Mouse (Mus musculus) gastrocnemius, adult 2 months (tissue): ENCODE data around the gene Fut4. TPM values are rescaled to one million over a fixed set of nuclear protein-coding genes. Genes with fewer than 3 reads are reported as not detected.

Experiments
- DNase-seq: peaks from one replicate; pipeline ENCODE4 v3.0.0; 2022
- H3K27ac ChIP-seq: fragments of 200-600 bp; 2 replicates; pipeline ENCODE4 v1.8.1; 2022; ENCODE audit warnings: mild to moderate bottlenecking
- H3K4me3 ChIP-seq: fragments of 200-600 bp; 2 replicates; pipeline ENCODE4 v1.8.1; 2022; ENCODE audit warnings: mild to moderate bottlenecking, moderate library complexity
- CTCF ChIP-seq: fragments of 200-600 bp; IDR thresholded peaks from 2 replicates; pipeline ENCODE4 v1.8.1; 2022; ENCODE audit warnings: antibody characterized with exemption, mild to moderate bottlenecking, moderate library complexity
- intact Hi-C: fragments of 180-260 bp; cut with DNase I; formaldehyde crosslinking; loops from one replicate; pipeline ENCODE4 v1.15.1; 2025
- long read RNA-seq, 2 experiments: library from polyadenylated mRNA; stranded (forward); transcript quantifications; one replicate each; pipeline ENCODE4 v2.0.0; 2021
- total RNA-seq, 2 experiments: library from RNA; stranded (reverse); gene quantifications; 2 replicates each; pipeline ENCODE4 v1.2.3; 2021

Fut4 gene
- under 1 TPM; 0.20 to 0.28 TPM for total RNA-seq
- long read RNA-seq, experiment 1, result 0 reads
- long read RNA-seq, experiment 2, result 0 reads

DNA sequence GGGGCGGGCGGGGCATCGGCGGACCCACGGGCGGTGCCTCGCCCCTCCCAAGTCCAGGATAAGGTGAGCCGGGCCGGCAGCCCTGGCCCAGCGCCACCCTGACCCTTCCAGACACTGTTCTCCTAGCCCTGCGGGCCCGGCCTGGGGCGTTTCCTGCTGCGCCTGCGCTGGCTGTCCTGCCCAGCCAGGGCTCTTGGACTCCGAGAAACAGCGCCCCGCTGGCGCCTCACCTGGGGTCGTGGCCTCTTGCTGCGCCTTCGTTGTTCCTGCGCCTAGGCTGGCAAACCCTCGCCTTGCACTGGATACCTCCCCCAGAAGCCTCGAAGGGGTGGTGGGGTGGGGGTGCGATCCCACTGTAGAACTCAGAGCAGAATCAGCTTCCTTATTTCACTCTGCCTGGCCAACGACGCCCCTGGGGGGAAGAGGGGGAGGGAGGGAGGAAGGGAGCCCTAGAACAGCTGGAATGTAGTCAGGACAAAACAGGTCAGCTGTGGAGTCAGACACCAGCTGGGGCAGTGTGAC is at the start of gene Fut4:
Gene Fut4 (minus strand): TSS at position 393 of the 522 bp plus-strand sequence.
- intact Hi-C loops, result no loop called here
- peak within 1 kb of the TSS; percentile 76 for H3K4me3 ChIP-seq
- H3K27ac ChIP-seq, result peak within 1 kb of the TSS; percentile 66
- DNase-seq, result peak; percentile 70
- TF ChIP-seq CTCF, result no peak

DNA sequence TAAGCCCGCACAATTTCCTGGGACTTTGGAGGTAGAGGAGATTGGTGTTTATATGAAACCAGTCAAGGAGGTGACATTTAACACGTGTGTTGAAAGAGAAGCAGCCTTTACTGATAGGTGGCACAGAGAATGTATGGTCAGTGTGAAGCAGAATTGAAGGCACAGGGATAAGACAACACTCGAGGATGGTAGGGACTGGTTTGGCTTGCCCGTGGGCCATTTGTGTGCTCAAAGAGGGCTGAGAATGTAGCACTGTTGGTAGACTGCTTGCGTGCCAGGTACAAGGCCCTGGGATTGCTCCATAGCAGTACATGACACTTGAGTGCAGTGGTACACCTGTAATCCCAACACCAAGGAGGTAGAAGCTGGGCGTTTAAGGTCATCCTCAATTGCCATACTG is 35.2 kb upstream of the Fut4 start:
- Histone ChIP-seq H3K27ac (no peak overlapping the region), H3K4me3 (no peak overlapping the region)
- DNase-seq, result no peak
- intact Hi-C loops, result loop anchor here (5.0 to 10.0 kb wide), 2 partner anchors 285 to 963 kb away; partner anchors contain the start of genes Cep57, Cwc15, Fam76b and Kdm4d
- TF ChIP-seq CTCF, result no peak

DNA sequence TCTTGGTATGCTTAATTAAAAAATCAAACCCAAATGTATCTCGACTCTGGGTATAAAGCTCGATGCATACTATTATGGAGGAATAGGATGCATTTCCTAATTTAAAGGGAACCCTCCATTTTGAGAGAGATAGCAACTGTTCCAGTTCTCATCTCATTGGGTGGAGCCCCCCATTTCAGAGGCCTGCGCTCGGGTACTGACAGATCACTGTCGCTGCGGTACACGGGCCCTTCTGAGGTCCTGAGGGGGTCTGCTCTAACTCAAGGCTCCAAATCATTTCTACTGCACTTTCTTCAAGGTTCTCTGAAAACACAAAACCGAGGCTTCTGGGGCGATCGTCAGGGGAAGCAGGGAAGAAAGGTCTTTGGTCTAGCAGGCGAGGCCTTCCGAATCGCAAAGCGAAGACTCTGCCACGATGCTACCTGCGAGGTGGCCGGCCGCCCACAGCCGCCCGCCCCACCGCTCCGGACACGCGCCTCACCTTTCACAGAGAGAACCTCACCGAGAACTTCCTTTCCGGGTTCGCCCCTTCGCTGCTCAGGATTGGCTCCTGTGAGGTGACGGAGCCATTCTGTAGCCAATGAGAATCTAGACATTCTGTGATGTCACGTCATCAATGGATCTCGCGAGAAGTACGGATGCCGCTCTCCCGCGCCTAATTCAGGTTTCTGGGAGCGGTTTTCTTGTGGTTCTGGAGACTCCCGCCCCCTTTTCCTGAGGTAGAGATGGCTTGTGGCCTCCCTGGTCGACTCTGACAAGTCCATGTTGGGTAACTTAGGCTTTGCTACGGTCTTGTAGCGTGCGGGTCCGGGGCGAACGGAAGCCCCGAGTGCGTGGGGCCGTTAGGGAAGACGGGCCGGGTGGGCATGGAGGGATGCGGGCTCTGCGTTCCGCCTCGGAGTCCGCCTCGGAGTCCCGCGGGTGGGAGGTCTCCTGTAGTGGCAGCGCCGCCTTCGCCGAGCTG is 32.1 kb upstream of the Fut4 start, which contains the start of the genes Mre11a and Ankrd49:
Gene Mre11a (plus strand): TSS at position 616 of the 964 bp plus-strand sequence.
Gene Ankrd49 (minus strand): TSS at position 818 of the 964 bp plus-strand sequence.
- Histone ChIP-seq H3K4me3 (peak within 1 kb of the TSS; percentile 76), H3K27ac (peak within 1 kb of the TSS; percentile 97)
- no peak for TF ChIP-seq CTCF
- intact Hi-C loops, result loop anchor here (5.0 to 10.0 kb wide), 2 partner anchors 282 to 960 kb away; partner anchors contain the start of genes Cep57, Cwc15, Fam76b and Kdm4d
- peak; percentile 92 for DNase-seq

DNA sequence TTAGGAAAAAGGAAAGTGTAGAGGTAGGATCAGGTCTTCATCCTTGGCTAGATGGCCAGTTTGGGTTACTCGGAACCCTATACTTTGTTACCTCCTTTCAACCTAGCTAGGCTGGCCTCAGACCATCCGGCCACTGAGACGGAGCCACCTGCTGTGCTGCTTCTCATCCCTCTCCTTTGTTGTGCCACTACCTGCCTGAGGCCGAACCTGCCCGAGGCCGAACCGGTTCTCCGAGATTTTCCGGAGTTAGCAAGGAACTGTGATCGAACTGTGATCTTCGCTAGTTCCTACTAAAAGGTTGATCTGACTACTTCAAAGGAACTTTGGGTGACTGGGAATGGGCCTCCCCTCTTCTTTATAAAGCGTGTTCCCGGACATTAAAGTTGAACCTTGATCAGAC is 26.1 kb upstream of the Fut4 start:
- H3K4me3 ChIP-seq, result no peak overlapping the region
- no peak overlapping the region for H3K27ac ChIP-seq
- no peak for TF ChIP-seq CTCF
- intact Hi-C loops, result loop anchor here (5.0 kb wide), 1 partner anchor 271 kb away; no protein-coding TSS in a partner anchor
- no peak for DNase-seq

DNA sequence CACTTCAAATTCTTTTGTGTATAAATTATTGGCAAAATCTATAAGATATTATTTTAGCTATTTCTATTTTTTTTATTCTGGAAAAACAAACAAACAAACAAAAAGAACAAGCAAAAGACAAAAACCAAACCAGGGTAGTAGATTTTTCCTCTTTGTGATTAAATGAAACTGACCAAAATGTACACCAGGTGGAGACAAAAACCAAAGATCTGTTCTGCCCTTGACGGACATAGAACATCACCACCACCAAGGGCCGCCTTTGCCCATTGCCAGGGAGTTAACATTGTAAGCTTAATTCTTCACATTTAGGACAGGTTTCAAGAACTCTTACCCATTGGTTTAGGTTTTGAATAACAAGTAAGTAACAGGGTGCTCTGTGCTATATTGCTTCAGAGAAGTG is 21.6 kb upstream of the Fut4 start:
- DNase-seq, result no peak
- intact Hi-C loops, result loop anchor here (5.0 kb wide), 1 partner anchor 243 kb away; no protein-coding TSS in a partner anchor
- peak; percentile 25; the same call in 1 of the 2 replicates for TF ChIP-seq CTCF
- Histone ChIP-seq H3K27ac (no peak overlapping the region), H3K4me3 (no peak overlapping the region)

DNA sequence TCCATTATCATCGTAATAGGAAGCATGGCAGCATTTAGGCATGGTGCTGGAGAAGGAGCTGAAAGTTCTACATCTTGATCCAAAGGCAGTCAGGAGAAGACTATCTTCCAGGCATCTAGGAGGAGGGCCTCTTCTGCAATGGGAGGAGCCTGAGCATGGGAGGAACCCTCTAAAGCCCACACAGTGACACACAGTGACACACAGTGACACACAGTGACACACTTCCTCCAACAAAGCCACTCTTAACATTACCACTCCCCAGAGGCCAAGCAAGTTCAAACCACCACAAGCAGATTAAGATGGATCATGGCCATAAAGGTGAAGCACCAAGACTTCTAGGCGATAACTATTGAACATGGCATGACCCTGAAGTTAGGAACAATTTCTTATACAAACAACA is 19.9 kb upstream of the Fut4 start:
- TF ChIP-seq CTCF, result no peak
- intact Hi-C loops, result loop anchor here (5.0 kb wide), 1 partner anchor 245 kb away; no protein-coding TSS in a partner anchor
- no peak overlapping the region for H3K4me3 ChIP-seq
- no peak for DNase-seq
- H3K27ac ChIP-seq, result no peak overlapping the region

DNA sequence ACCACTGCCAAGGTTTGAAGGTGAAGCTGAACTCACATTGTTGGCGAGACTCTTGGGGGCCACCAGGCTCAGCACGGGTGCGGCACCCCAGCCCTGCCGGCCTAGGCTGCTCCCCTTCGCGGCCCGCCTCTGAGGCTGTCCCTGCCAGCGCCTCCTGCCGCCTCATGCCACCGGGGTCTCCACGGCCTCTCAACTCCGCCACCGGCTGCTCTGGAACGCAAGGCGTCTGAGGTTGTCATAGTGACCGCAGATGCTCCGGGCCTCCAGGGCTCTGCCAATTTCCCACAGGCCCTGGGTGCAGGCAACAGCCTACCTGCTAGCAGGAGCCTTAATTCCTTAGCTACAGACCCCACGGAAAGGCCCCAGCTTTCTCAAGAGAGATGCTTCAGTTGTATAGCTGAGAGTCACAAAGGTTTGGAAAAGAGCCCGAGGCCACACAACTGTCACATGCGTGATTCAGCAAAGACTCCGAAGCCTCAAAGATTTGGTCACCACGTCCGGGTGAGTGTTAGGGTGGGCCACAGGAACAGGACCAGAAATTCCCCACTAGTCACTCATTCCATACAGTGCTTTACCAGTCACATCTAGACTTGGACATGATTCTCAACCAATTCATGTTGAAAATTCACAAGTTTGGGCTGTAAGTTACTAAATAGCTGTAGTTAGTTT is 18.7 kb upstream of the Fut4 start, which contains the start of gene 1700012B09Rik:
Gene 1700012B09Rik (minus strand): TSS at position 228 of the 669 bp plus-strand sequence.
- no peak for TF ChIP-seq CTCF
- Histone ChIP-seq H3K4me3 (no peak within 1 kb of the TSS), H3K27ac (no peak within 1 kb of the TSS)
- no peak for DNase-seq
- intact Hi-C loops, result loop anchor here (5.0 kb wide), 1 partner anchor 246 kb away; no protein-coding TSS in a partner anchor

DNA sequence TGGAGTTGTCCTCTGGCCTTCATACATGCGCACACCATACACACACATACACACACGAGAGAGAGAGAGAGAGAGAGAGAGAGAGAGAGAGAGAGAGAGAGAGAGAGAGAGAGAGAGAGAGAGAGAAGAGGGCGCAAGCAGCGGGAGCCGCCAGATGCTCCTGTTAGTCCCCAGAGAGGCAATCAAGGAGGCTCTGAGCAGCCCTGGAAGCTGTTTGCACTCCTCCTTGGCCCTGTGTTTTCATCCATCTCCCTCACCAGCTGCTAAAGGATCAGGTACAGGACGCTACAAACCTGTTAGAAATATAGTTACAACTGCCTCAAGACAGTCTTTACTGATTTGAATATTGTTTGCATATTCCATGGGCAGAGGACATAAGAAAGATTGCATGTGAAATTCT is 17.6 kb upstream of the Fut4 start:
- Histone ChIP-seq H3K4me3 (no peak overlapping the region), H3K27ac (no peak overlapping the region)
- no peak for DNase-seq
- TF ChIP-seq CTCF, result no peak
- intact Hi-C loops, result loop anchor here (5.0 kb wide), 1 partner anchor 247 kb away; no protein-coding TSS in a partner anchor

DNA sequence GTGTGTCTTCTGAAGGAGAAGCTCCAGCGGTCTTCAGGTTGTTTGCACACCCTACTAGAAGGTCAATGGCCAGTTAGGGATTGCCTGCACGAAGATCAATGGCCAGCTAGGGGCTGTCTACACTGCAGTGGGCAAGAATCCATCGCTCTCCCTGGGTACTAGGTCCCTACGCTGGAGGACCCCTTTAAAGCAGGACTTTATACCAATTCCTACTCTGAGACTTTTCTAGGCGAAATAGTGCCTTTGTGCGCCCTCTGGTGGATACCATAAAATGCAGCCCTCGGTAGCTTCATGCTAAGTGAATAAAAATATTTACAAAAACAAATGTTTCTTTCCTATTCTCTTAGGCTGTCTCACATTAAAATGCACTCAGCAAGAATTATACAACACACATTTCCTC is 12.6 kb upstream of the Fut4 start:
- DNase-seq, result no peak
- intact Hi-C loops, result loop anchor here (2.0 kb wide), 2 partner anchors 252 to 324 kb away; no protein-coding TSS in a partner anchor
- TF ChIP-seq CTCF, result peak; percentile 78
- no peak overlapping the region for H3K27ac ChIP-seq
- no peak overlapping the region for H3K4me3 ChIP-seq

DNA sequence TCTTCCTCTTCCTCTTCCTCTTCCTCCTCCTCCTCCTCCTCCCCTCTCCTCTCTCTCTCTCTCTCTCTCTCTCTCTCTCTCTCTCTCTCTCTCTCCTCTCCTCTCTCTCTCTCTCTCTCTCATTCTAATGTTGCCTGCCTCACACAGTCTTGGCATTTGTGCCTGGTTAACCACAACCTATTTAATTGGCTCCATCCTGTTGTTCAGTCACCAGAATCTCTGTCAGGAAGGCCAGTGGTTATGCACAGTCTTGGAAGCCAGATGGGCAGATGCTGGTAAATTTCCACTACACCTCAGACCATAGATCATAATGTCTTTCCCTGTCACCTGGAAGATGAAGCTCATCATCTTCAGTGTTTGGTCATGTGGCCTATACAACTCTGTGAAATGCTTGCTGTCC is 7.1 kb upstream of the Fut4 start:
- intact Hi-C loops, result no loop called here
- DNase-seq, result no peak
- H3K27ac ChIP-seq, result no peak overlapping the region
- no peak overlapping the region for H3K4me3 ChIP-seq
- TF ChIP-seq CTCF, result no peak

DNA sequence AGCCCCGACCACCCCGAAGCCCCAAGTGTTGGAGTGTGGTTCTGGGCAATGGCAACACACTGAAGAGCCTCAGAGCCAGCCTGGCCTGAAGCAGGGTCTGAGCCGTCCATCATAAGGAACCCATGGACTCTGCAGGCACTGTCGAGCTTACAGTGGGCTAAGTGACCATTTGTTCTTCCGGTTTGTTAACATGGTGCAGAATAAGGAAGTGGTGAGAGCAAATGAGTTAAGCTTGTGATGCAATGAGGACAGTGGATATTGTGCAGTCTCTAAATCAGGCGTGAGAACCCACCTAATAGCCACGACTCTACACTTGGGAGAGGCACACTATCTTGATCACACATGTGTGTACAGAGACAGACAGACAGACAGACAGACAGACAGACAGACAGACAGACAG is 6.4 kb upstream of the Fut4 start:
- DNase-seq, result no peak
- Histone ChIP-seq H3K27ac (no peak overlapping the region), H3K4me3 (no peak overlapping the region)
- intact Hi-C loops, result no loop called here
- no peak for TF ChIP-seq CTCF

DNA sequence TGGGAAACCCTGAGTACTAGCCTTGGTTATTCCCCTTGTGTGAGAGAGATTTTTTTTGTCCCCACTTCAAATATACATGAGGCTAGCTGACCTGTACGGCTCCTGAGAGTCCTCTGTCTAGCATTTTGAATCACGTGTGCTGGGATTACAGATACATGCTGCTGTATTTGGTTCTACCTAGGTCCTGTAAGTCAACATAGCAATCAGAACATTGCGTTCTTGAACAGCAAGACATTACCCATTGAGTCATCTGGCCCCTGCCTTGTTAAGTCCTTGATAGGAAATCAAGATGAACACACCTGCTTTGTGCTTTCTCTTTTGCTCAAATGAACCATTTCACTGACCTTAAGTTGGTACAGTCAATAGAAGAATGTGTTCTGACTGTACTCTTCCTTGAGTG is 2.3 kb upstream of the Fut4 start:
- intact Hi-C loops, result no loop called here
- H3K4me3 ChIP-seq, result no peak overlapping the region
- TF ChIP-seq CTCF, result no peak
- H3K27ac ChIP-seq, result no peak overlapping the region
- DNase-seq, result no peak
